Mouse (Mus musculus) forebrain, postnatal 0 days (tissue): ENCODE results near the gene Lipe. TPM values are rescaled to one million over a fixed set of nuclear protein-coding genes. Genes with fewer than 3 reads are reported as not detected.

Experiments used
- ATAC-seq: fragments of 200-750 bp; cut with Nextera tagmentation; 2 replicates; pipeline ENCODE4 v1.8.0; 2017; ENCODE audit warnings: mild to moderate bottlenecking, moderate library complexity
- DNase-seq: peaks from one replicate; pipeline ENCODE4 v3.0.0-alpha.2; 2015
- H3K27ac ChIP-seq: fragments of 300-500 bp; sonication (generic); 2 replicates; pipeline ENCODE4 v1.5.1; 2014; ENCODE audit warnings: low read depth, mild to moderate bottlenecking, antibody characterized with exemption, low read length, moderate library complexity, mixed read lengths
- H3K27me3 ChIP-seq: fragments of 300-500 bp; sonication (generic); 2 replicates; pipeline ENCODE4 v1.6.1; 2014; ENCODE audit warnings: mild to moderate bottlenecking, low read length, mixed read lengths; ENCODE audit not compliant: insufficient read depth
- H3K36me3 ChIP-seq: fragments of 300-500 bp; sonication (generic); 2 replicates; pipeline ENCODE4 v1.6.1; 2014; ENCODE audit warnings: mild to moderate bottlenecking, moderate library complexity; ENCODE audit not compliant: insufficient read depth
- H3K4me1 ChIP-seq: fragments of 300-500 bp; sonication (generic); 2 replicates; pipeline ENCODE4 v1.6.1; 2014; ENCODE audit warnings: antibody characterized with exemption; ENCODE audit not compliant: insufficient read depth
- H3K4me2 ChIP-seq: fragments of 300-500 bp; sonication (generic); 2 replicates; pipeline ENCODE4 v1.6.1; 2014; ENCODE audit warnings: low read depth, mild to moderate bottlenecking, moderate library complexity
- H3K4me3 ChIP-seq: fragments of 300-500 bp; sonication (generic); 2 replicates; pipeline ENCODE4 v1.5.1; 2014; ENCODE audit warnings: low read depth, low read length, mixed read lengths
- H3K9ac ChIP-seq: fragments of 300-500 bp; sonication (generic); 2 replicates; pipeline ENCODE4 v1.6.1; 2014; ENCODE audit warnings: mild to moderate bottlenecking
- H3K9me3 ChIP-seq: fragments of 300-500 bp; sonication (generic); 2 replicates; pipeline ENCODE4 v1.6.1; 2016; ENCODE audit warnings: low read length
- CTCF ChIP-seq: sonication (generic); IDR thresholded peaks from 2 replicates; pipeline ENCODE4 v1.5.1; 2016; ENCODE audit warnings: antibody characterized with exemption, control low read depth, low read depth
- WGBS: fragments of 180-500 bp; shearing (Covaris S2); extraction: QIAGEN DNeasy Blood & Tissue Kit; methylation state at CpG from one replicate; pipeline ENCODE4 v1.1.7; 2014; 5-methylcytosine and 5-hydroxymethylcytosine counted together
- polyA plus RNA-seq: library from polyadenylated mRNA; unstranded; fragments of >200 nt; fragmentation: Nextera tagmentation; extraction: Ambion mirVana; gene quantifications from 2 replicates; pipeline ENCODE4 v1.2.1, GENCODE M21; 2015
- total RNA-seq: library from RNA; depleted of rRNA; stranded (reverse); fragments of >200 nt; gene quantifications from 2 replicates; pipeline ENCODE4 v1.2.3, GENCODE M21; 2014

Gene Lipe
- total and polyA plus RNA-seq, 2 experiments from 2014 or later, result 8.0 to 14.8 TPM

GRCm38 (mm10) chr7:25412833-25413441 is 14.4 kb upstream of the Lipe start, which contains the start of gene Cxcl17:
Cxcl17 (minus strand) TSS chr7:25412886.
- Histone ChIP-seq H3K36me3 (no peaks in the 10 kb centered on the region; the same call in 1 of the 2 replicates), H3K9me3 (no peaks in the 10 kb centered on the region), H3K4me3 (no peak within 1 kb of the TSS), H3K4me2 (no peak within 1 kb of the TSS), H3K9ac (no peak within 1 kb of the TSS), H3K27ac (no peak within 1 kb of the TSS), H3K27me3 (no peaks in the 10 kb centered on the region), H3K4me1 (no peaks in the 10 kb centered on the region)
- WGBS, result 44% methylated on average over 7 of the region's 7 CpGs
- TF ChIP-seq CTCF, result no peak
- ATAC-seq, result no peak
- no peak for DNase-seq

- no peaks in the 10 kb centered on the region for H3K9me3 ChIP-seq
- 84% methylated on average over 3 of the region's 3 CpGs for WGBS
These were observed 13.4 kb upstream of the Lipe start for GRCm38 (mm10) chr7:25411861-25412260.

DNA sequence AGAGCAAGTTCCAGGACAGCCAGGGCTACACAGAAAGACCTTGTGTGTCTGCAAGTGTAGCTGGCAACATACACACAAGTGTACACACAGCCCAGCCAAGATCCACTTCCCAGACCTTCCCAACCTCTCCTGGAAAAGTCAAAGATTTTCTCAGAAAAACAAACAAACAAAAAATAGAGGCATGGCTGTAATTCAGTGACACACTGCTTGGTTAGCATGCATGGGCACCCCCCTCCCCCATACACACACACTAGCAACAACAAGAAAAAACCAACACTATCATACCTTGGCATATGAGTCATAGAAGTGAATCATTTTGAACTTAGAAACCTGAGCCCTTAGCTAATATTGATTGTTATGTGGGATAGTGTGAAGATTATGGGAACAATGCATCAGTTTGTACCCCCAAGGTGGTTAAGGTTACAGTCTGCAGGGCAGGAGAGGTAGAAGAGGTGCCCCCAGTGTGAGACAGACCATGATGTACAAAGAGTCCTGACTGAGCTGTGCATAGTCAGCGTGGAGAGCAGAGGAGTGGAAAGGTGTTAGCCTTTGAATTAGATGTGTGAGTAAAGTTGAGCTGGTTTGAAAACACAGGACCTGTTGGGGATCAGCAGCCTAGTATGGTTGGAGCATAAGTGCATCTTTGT is 12.6 kb upstream of the Lipe start:
- no peak overlapping the region for H3K9ac ChIP-seq
- DNase-seq, result no peak
- no peaks in the 10 kb centered on the region for H3K4me1 ChIP-seq
- H3K27me3 ChIP-seq, result no peaks in the 10 kb centered on the region
- 82% methylated on average over 1 of the region's 1 CpGs for WGBS
- no peak overlapping the region for H3K4me2 ChIP-seq
- no peaks in the 10 kb centered on the region; the same call in 1 of the 2 replicates for H3K36me3 ChIP-seq
- ATAC-seq, result no peak
- no peak overlapping the region for H3K27ac ChIP-seq
- no peak overlapping the region for H3K4me3 ChIP-seq
- no peaks in the 10 kb centered on the region for H3K9me3 ChIP-seq
- no peak for TF ChIP-seq CTCF

More at GRCm38 (mm10) chr7:25411861-25412260, 13.4 kb upstream of the Lipe start:
- Histone ChIP-seq H3K4me2 (no peak overlapping the region), H3K9ac (no peak overlapping the region), H3K27me3 (no peaks in the 10 kb centered on the region), H3K36me3 (no peaks in the 10 kb centered on the region; the same call in 1 of the 2 replicates), H3K4me1 (no peaks in the 10 kb centered on the region), H3K27ac (no peak overlapping the region), H3K4me3 (no peak overlapping the region)
- no peak for TF ChIP-seq CTCF
- no peak for DNase-seq
- ATAC-seq, result no peak

GRCm38 (mm10) chr7:25409114-25409760 is 10.7 kb upstream of the Lipe start:
- Histone ChIP-seq H3K36me3 (no peaks in the 10 kb centered on the region), H3K27me3 (no peaks in the 10 kb centered on the region), H3K9me3 (no peaks in the 10 kb centered on the region), H3K9ac (no peak overlapping the region), H3K4me3 (no peak overlapping the region), H3K4me2 (no peak overlapping the region), H3K4me1 (no peaks in the 10 kb centered on the region), H3K27ac (no peak overlapping the region)
- peak; percentile 31 for DNase-seq
- peak; percentile 50 for TF ChIP-seq CTCF
- no peak for ATAC-seq
- 44% methylated on average over 4 of the region's 4 CpGs for WGBS

DNA sequence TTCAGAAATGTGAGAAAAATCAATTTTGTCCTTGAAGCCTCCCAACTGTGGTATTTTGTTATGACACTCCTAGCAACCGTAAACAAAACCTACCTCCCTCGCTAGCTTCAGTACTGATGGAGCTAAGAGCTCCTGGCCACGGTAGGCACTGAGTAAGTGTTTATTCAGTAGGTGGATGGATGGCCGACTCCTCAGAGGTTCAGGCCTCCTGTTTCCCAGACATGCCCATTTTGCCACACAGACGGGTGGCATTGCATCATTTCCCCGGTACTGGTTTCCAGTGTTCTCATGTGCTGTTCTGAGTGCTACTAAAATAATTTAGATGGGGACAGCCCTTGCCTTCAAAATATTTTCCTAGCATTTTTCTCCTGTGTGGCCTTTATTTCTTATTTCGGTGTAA is 8.0 kb upstream of the Lipe start:
- Histone ChIP-seq H3K9ac (no peak overlapping the region), H3K4me2 (no peak overlapping the region), H3K4me1 (no peaks in the 10 kb centered on the region), H3K36me3 (no peaks in the 10 kb centered on the region), H3K27me3 (no peaks in the 10 kb centered on the region), H3K9me3 (no peaks in the 10 kb centered on the region), H3K27ac (no peak overlapping the region), H3K4me3 (no peak overlapping the region)
- no peak for DNase-seq
- no peak for ATAC-seq
- 93% methylated on average over 7 of the region's 7 CpGs for WGBS
- no peak for TF ChIP-seq CTCF

- Histone ChIP-seq H3K4me1 (no peaks in the 10 kb centered on the region), H3K27ac (no peak overlapping the region), H3K4me3 (no peak overlapping the region), H3K4me2 (no peak overlapping the region), H3K36me3 (no peaks in the 10 kb centered on the region), H3K9ac (no peak overlapping the region), H3K9me3 (no peaks in the 10 kb centered on the region), H3K27me3 (no peaks in the 10 kb centered on the region)
- DNase-seq, result no peak
- 0% methylated on average over 2 of the region's 2 CpGs for WGBS
- peak; percentile 53 for TF ChIP-seq CTCF
- no peak for ATAC-seq
These were observed 4.2 kb upstream of the Lipe start for GRCm38 (mm10) chr7:25402671-25403101.

DNA sequence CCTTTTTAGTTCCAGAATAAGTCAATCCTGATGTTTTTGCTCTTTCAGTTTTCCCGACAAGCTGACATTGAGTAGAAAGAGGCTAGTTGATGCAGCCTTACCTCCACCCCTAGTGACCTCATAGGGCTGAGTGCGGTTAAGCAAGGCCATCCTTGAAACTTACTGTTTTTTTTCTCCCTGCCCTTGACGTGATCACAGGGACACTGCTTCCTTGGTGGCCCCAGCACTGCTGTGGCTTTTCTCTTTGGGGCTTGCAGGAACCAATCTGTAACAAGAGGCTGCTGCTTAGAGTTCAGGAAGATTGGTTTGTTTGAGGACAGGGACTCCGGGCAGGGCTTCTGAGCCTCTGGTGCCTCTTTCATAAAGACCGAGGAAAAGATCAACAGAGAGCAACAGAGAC is 3.5 kb upstream of the Lipe start:
- DNase-seq, result no peak
- Histone ChIP-seq H3K9me3 (no peaks in the 10 kb centered on the region), H3K27me3 (no peaks in the 10 kb centered on the region), H3K4me2 (no peak overlapping the region), H3K36me3 (no peaks in the 10 kb centered on the region), H3K4me1 (no peaks in the 10 kb centered on the region), H3K9ac (no peak overlapping the region), H3K27ac (no peak overlapping the region), H3K4me3 (no peak overlapping the region)
- no peak for TF ChIP-seq CTCF
- no peak for ATAC-seq
- WGBS, result 36% methylated on average over 5 of the region's 5 CpGs
